Mouse (Mus musculus): ENCODE data around the gene Stxbp1.

Stxbp1 gene

GRCm38 (mm10) chr2:32846805-32847467 is at the start of gene Stxbp1:
TSS of gene Stxbp1 (minus strand) at chr2:32847245.
- DNase-seq (ENCODE audit: low spot score in 2 of 2), result peak; percentile 76 to 85

- no peak for DNase-seq (ENCODE audit: low spot score in 2 of 2)
Observed at GRCm38 (mm10) chr2:32896507-32897147, 49.6 kb upstream of the Stxbp1 start.

- no peak for DNase-seq (ENCODE audit: low spot score in 2 of 2)
Observed at GRCm38 (mm10) chr2:32895606-32896106, 48.6 kb upstream of the Stxbp1 start.

- no peak for DNase-seq (ENCODE audit: low spot score in 2 of 2)
Observed at GRCm38 (mm10) chr2:32894097-32894496, 47.1 kb upstream of the Stxbp1 start.

GRCm38 (mm10) chr2:32892490-32892889 is 45.4 kb upstream of the Stxbp1 start:
- DNase-seq (ENCODE audit: low spot score in 2 of 2), result no peak

- no peak for DNase-seq (ENCODE audit: low spot score in 2 of 2)
Observed at GRCm38 (mm10) chr2:32891278-32891677, 44.2 kb upstream of the Stxbp1 start.

GRCm38 (mm10) chr2:32890280-32890679 is 43.2 kb upstream of the Stxbp1 start:
- no peak for DNase-seq (ENCODE audit: low spot score in 2 of 2)

- DNase-seq (ENCODE audit: low spot score in 2 of 2), result no peak
Observed at GRCm38 (mm10) chr2:32888551-32888950, 41.5 kb upstream of the Stxbp1 start.

- DNase-seq (ENCODE audit: low spot score in 2 of 2), result no peak
Observed at GRCm38 (mm10) chr2:32888029-32888428, 41.0 kb upstream of the Stxbp1 start.

GRCm38 (mm10) chr2:32884745-32885144 is 37.7 kb upstream of the Stxbp1 start:
- DNase-seq (ENCODE audit: low spot score in 2 of 2), result no peak

- no peak for DNase-seq (ENCODE audit: low spot score in 2 of 2)
Observed at GRCm38 (mm10) chr2:32882283-32883043, 35.4 kb upstream of the Stxbp1 start.

GRCm38 (mm10) chr2:32881723-32882122 is 34.7 kb upstream of the Stxbp1 start:
- DNase-seq (ENCODE audit: low spot score in 2 of 2), result peak in 1 of 2 experiments; percentile 78

GRCm38 (mm10) chr2:32881054-32881453 is 34.0 kb upstream of the Stxbp1 start:
- no peak for DNase-seq (ENCODE audit: low spot score in 2 of 2)

- no peak for DNase-seq (ENCODE audit: low spot score in 2 of 2)
Observed at GRCm38 (mm10) chr2:32879593-32879992, 32.5 kb upstream of the Stxbp1 start.

GRCm38 (mm10) chr2:32878396-32878795 is 31.4 kb upstream of the Stxbp1 start:
- DNase-seq (ENCODE audit: low spot score in 2 of 2), result peak in 1 of 2 experiments; percentile 73

- DNase-seq (ENCODE audit: low spot score in 2 of 2), result no peak
Observed at GRCm38 (mm10) chr2:32877761-32878393, 30.8 kb upstream of the Stxbp1 start.

GRCm38 (mm10) chr2:32877303-32877702 is 30.3 kb upstream of the Stxbp1 start:
- no peak for DNase-seq (ENCODE audit: low spot score in 2 of 2)

- no peak for DNase-seq (ENCODE audit: low spot score in 2 of 2)
Observed at GRCm38 (mm10) chr2:32876490-32877302, 29.7 kb upstream of the Stxbp1 start.

- DNase-seq (ENCODE audit: low spot score in 2 of 2), result peak; percentile 84 to 86
Observed at GRCm38 (mm10) chr2:32875675-32876489, 28.8 kb upstream of the Stxbp1 start, which contains the start of gene Fam129b. TSS of gene Fam129b (plus strand) at chr2:32876114.

Data from urinary bladder, adult 18-20 months (tissue).